Mouse (Mus musculus): ENCODE measurements around the gene Fgf23.

Gene Fgf23

GRCm38 (mm10) chr6:127072817-127073216 is at the start of gene Fgf23:
Gene Fgf23, plus strand, starts transcription at chr6:127072902.
- no peak for TF ChIP-seq GATA4 (IDR thresholded peaks at IDR 0.05; ENCODE audit: insufficient replicate concordance, low read length)

DNA sequence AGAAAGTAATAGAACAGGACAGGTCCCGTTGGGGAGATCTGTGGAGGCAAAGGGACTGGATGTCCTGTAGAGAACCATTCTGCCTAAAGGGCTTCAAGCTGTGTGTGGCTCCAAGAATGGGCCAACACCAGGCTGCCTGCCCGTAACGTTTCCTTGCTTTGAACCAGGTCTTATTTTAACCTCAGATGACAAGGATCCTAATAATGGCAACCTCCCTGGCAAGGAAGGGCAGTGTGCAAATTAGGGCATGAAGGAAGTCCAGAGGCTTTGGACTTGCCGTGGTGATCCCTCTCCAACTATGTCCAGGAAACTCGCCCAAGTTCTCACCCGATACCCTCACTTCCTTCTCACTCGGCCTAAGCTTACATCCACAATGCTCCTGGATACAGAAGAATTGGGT is 47.9 kb upstream of the Fgf23 start:
- no peak for TF ChIP-seq GATA4 (IDR thresholded peaks at IDR 0.05; ENCODE audit: insufficient replicate concordance, low read length)

GRCm38 (mm10) chr6:127034760-127035159 is 37.9 kb upstream of the Fgf23 start:
- no peak for TF ChIP-seq GATA4 (IDR thresholded peaks at IDR 0.05; ENCODE audit: insufficient replicate concordance, low read length)

- no peak for TF ChIP-seq GATA4 (IDR thresholded peaks at IDR 0.05; ENCODE audit: insufficient replicate concordance, low read length)
Observed at GRCm38 (mm10) chr6:127044909-127045308, 27.8 kb upstream of the Fgf23 start.

- no peak for TF ChIP-seq GATA4 (IDR thresholded peaks at IDR 0.05; ENCODE audit: insufficient replicate concordance, low read length)
Observed at GRCm38 (mm10) chr6:127050847-127051246, 21.9 kb upstream of the Fgf23 start.

DNA sequence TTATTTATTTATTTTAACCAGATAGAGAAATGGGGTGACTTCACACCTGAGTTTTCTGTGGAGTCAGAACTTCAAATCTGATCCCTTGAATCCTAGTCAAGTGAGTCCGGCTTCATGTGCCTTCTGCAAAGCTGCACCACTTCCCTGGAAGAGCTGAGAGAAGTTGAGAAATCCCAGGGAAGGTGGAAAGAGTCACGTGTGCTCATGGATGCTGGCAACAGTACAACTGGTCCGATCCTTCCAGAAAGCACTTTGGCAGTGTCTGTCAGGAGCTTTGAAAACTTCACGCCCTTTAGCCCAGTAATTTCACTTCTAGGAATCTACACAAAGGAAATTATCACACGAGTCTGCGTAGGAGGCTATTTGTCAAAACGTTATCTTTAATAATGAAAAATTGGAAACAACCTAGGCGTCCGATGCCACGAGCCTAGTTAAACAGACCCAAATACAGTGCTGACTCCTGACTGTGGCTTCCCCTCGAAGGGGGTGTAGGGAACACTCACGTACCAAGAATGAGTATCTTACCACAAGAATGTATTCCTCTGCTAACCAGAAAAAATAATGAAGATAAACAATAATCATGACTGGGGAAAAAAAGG is 15.6 kb upstream of the Fgf23 start:
- no peak for TF ChIP-seq GATA4 (IDR thresholded peaks at IDR 0.05; ENCODE audit: insufficient replicate concordance, low read length)

DNA sequence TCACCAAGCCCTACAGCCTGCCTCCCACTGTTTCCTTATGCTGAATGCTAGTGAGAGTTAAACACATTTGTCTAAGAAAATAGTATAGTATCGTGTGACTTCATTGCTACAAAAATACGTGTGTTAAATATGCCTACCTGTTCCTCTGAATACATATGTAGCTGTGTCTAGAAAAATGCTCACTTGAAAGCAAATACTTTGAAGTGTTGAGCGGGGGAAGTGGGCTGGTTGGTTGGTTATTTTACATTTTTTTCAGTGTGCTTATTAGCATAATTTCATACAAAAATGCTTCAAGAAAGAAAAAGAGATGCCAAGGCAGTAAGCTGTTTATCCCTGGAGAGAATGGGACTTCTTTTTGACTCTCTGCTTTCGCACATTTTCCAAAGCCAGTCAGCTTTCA is 12.7 kb upstream of the Fgf23 start:
- no peak for TF ChIP-seq GATA4 (IDR thresholded peaks at IDR 0.05; ENCODE audit: insufficient replicate concordance, low read length)

DNA sequence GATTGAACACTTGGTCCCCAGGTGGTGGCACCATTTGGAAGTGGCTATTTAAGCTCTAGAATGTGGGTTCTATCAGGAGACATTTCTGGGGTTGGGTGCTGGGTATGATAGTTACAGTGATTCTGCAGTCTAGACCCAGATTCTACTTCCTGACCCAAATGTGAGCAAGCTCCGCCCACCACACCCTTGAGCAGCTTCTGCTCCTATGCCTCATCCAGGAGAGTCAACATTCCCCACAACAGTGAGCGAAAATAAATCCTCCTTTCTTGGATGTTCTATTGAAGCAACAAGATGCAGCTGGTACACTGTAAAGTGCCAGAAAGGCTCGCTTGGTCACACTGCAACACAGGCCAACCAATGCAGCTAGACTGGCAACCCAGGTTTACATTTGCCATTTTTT is 8.8 kb upstream of the Fgf23 start:
- TF ChIP-seq GATA4 (IDR thresholded peaks at IDR 0.05; ENCODE audit: insufficient replicate concordance, low read length): no peak

- no peak for TF ChIP-seq GATA4 (IDR thresholded peaks at IDR 0.05; ENCODE audit: insufficient replicate concordance, low read length)
Observed at GRCm38 (mm10) chr6:127064815-127065214, 7.9 kb upstream of the Fgf23 start.

DNA sequence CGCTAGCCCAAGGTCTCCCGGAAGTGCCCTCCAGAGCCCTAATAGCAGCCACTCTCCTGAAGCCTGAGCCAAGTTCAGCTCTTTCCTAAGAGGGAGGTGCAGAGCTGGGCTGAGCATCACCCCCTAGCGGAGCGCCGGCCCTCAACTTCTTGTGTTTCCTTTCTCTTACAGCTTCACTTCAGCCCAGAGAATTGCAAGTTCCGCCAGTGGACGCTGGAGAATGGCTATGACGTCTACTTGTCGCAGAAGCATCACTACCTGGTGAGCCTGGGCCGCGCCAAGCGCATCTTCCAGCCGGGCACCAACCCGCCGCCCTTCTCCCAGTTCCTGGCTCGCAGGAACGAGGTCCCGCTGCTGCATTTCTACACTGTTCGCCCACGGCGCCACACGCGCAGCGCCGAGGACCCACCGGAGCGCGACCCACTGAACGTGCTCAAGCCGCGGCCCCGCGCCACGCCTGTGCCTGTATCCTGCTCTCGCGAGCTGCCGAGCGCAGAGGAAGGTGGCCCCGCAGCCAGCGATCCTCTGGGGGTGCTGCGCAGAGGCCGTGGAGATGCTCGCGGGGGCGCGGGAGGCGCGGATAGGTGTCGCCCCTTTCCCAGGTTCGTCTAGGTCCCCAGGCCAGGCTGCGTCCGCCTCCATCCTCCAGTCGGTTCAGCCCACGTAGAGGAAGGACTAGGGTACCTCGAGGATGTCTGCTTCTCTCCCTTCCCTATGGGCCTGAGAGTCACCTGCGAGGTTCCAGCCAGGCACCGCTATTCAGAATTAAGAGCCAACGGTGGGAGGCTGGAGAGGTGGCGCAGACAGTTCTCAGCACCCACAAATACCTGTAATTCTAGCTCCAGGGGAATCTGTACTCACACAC is 7.4 kb downstream of the Fgf23 start:
- no peak for TF ChIP-seq GATA4 (IDR thresholded peaks at IDR 0.05; ENCODE audit: insufficient replicate concordance, low read length)

DNA sequence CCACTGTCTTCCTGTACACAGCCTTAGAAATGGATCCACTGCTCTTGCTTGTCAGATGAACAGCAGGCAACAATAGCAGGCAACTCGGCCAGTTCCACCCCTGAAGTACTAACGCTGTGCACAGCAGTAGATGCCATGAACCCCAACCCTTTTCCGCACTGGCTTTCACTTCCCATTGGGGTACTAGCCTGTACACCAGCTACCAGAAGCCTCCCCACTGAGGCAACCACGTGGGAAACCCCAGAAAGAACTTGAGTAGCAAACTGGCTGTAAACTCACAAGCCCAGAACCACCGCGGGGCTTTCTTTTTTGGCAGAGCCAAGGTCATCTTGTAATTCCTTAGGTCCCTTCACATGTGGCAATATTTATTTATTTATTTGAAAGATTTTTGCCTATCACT is 9.1 kb downstream of the Fgf23 start:
- TF ChIP-seq GATA4 (IDR thresholded peaks at IDR 0.05; ENCODE audit: insufficient replicate concordance, low read length): no peak

GRCm38 (mm10) chr6:127086739-127087138 is 14.0 kb downstream of the Fgf23 start:
- no peak for TF ChIP-seq GATA4 (IDR thresholded peaks at IDR 0.05; ENCODE audit: insufficient replicate concordance, low read length)

DNA sequence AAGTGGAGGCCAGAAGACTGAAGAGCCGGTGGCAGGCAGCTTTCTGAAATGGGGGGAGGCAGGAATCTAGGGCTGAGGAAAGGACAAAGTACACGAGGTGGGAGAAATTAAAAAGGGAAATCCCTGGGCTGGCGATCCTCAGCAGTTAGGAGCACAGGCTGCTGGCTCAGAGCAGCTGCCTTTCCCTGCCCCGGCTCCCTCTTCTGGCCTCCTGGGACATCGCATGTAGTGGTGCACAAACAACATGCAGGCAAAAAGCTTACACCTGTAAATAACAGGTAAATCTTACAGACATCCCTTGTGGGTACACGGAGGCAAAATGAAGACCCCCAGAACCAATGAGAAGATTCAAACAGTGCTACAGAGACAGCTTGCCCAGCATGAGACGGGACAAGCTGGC is 21.9 kb downstream of the Fgf23 start:
- TF ChIP-seq GATA4 (IDR thresholded peaks at IDR 0.05; ENCODE audit: insufficient replicate concordance, low read length): no peak

- no peak for TF ChIP-seq GATA4 (IDR thresholded peaks at IDR 0.05; ENCODE audit: insufficient replicate concordance, low read length)
Observed at GRCm38 (mm10) chr6:127103506-127104275, 31.0 kb downstream of the Fgf23 start.

DNA sequence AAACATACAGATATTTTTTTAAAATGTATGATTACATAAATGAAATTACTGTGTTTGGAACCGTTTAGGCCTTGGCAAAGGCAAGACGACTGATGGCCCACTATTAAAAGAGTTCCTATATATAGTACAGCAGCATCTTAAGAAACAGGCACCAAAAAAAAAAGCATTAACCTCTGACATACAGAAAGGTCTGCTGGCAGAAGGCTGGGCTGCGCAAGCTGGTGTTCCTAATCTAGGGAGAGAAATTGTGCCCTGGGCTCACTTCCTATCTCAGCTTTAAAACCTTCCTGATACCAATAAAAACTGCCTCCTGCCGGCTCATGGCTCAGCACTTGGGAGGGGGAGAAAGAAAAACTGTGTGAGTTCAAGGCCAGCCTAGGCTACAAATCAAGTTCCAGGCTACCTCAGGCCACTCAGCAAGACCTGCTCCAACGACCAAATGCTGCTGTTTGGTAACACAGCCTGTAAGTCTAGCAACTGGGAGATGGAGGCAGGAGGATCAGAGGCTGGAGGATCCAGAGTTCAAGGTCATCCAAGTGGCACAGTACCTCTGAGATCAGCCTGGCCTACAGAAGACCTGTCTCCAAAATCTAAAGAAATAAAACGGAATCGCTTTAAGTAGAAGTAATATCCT is 31.8 kb downstream of the Fgf23 start:
- TF ChIP-seq GATA4 (IDR thresholded peaks at IDR 0.05; ENCODE audit: insufficient replicate concordance, low read length): no peak

Measured in liver, adult (tissue).